Mouse (Mus musculus): Measurements from ENCODE around the gene Map4k4.

- TF ChIP-seq POLR2A (IDR thresholded peaks at IDR 0.05; ENCODE audit: extremely low read depth, insufficient read depth, low read length) (no peak), CTCF (IDR thresholded peaks at IDR 0.05; ENCODE audit: low read depth, low read length) (no peak)
Observed at GRCm38 (mm10) chr1:39901851-39902703, 1.4 kb downstream of the Map4k4 start.
